Mouse (Mus musculus) myocyte (in vitro differentiated cells): Measurements from ENCODE around the gene Fbxo31. TPM values are rescaled to one million over a fixed set of nuclear protein-coding genes. Genes with fewer than 3 reads are reported as not detected.

Source experiments
- H3K27me3 ChIP-seq: one replicate; pipeline ENCODE4 v1.6.1; 2011; ENCODE audit not compliant: control insufficient read depth, insufficient read depth, insufficient read length
- H3K36me3 ChIP-seq: one replicate; pipeline ENCODE4 v1.6.1; 2011; ENCODE audit not compliant: control insufficient read depth, insufficient read depth
- H3K4me2 ChIP-seq: one replicate; pipeline ENCODE4 v1.6.1; 2011; ENCODE audit warnings: low read depth, control low read depth
- H3K4me3 ChIP-seq: one replicate; pipeline ENCODE4 v1.5.1; 2011; ENCODE audit warnings: mild to moderate bottlenecking, control low read depth, moderate library complexity
- H3K79me2 ChIP-seq: one replicate; pipeline ENCODE4 v1.6.1; 2011; ENCODE audit not compliant: control insufficient read depth, insufficient read depth
- H3ac ChIP-seq: one replicate; pipeline ENCODE4 v1.6.1; 2011; ENCODE audit not compliant: control insufficient read depth, insufficient read length
- CEBPB ChIP-seq: IDR thresholded peaks from 2 replicates; pipeline ENCODE4 v1.6.1; 2011; ENCODE audit warnings: mild to moderate bottlenecking, moderate library complexity; ENCODE audit not compliant: poor library complexity, insufficient read depth, severe bottlenecking
- E2F4 ChIP-seq: IDR thresholded peaks from one replicate; pipeline ENCODE4 v1.6.1; 2011; ENCODE audit warnings: mild to moderate bottlenecking, control low read depth, moderate library complexity; ENCODE audit not compliant: insufficient read depth
- MAX ChIP-seq: IDR thresholded peaks from one replicate; pipeline ENCODE4 v1.6.1; 2011; ENCODE audit warnings: low read depth, mild to moderate bottlenecking, control low read depth
- MYOD1 ChIP-seq, 3 experiments: IDR thresholded peaks; one replicate each; pipeline ENCODE4 v1.6.1; 2011; ENCODE audit warnings: control low read depth in 2 of 3, low read depth in 2 of 3, mild to moderate bottlenecking in 2 of 3, moderate library complexity in 1 of 3; ENCODE audit not compliant: insufficient read length in 2 of 3, control insufficient read depth in 1 of 3
- MYOG ChIP-seq, 3 experiments: IDR thresholded peaks; one replicate each; pipeline ENCODE4 v1.6.1; 2011; ENCODE audit warnings: control low read depth in 2 of 3, low read depth in 2 of 3, mild to moderate bottlenecking in 2 of 3; ENCODE audit not compliant: insufficient read length in 2 of 3, control insufficient read depth in 1 of 3, insufficient read depth in 1 of 3
- POLR2A ChIP-seq: IDR thresholded peaks from one replicate; pipeline ENCODE4 v1.6.1; 2011; ENCODE audit warnings: low read depth, mild to moderate bottlenecking, control low read depth, moderate library complexity; ENCODE audit not compliant: insufficient read length
- POLR2AphosphoS2 ChIP-seq: IDR thresholded peaks from one replicate; pipeline ENCODE4 v1.6.1; 2011; ENCODE audit warnings: low read depth, control low read depth; ENCODE audit not compliant: insufficient read length
- REST ChIP-seq: IDR thresholded peaks from one replicate; pipeline ENCODE4 v1.6.1; 2011; ENCODE audit warnings: mild to moderate bottlenecking, control low read depth, moderate library complexity; ENCODE audit not compliant: insufficient read depth, insufficient read length
- SRF ChIP-seq: IDR thresholded peaks from one replicate; pipeline ENCODE4 v1.6.1; 2011; ENCODE audit warnings: low read depth; ENCODE audit not compliant: control insufficient read depth, insufficient read length
- TCF12 ChIP-seq: IDR thresholded peaks from one replicate; pipeline ENCODE4 v1.6.1; 2011; ENCODE audit warnings: mild to moderate bottlenecking, control low read depth; ENCODE audit not compliant: poor library complexity, insufficient read depth, severe bottlenecking
- TCF3 ChIP-seq: IDR thresholded peaks from one replicate; pipeline ENCODE4 v1.6.1; 2011; ENCODE audit warnings: low read depth, control low read depth; ENCODE audit not compliant: insufficient read length
- USF1 ChIP-seq: IDR thresholded peaks from one replicate; pipeline ENCODE4 v1.6.1; 2011; ENCODE audit warnings: low read depth, mild to moderate bottlenecking, control low read depth, moderate library complexity
- polyA plus RNA-seq: library from polyadenylated mRNA; unstranded; fragments of >200 nt; fragmentation: generic; extraction: Trizol; gene quantifications from one replicate; pipeline ENCODE4 v1.2.1, GENCODE M21; 2012; ENCODE audit warnings: missing spikeins

Gene Fbxo31
- polyA plus RNA-seq, 1 experiment = 23.3 TPM

GRCm38 (mm10) chr8:121511751-121512150 is 66.9 kb downstream of the Fbxo31 start:
- Histone ChIP-seq H3K36me3 (no peaks in the 10 kb centered on the region), H3ac (no peak overlapping the region), H3K27me3 (peaks cover 53% of the 10 kb centered on the region), H3K4me3 (no peak overlapping the region), H3K79me2 (no peaks in the 10 kb centered on the region), H3K4me2 (no peak overlapping the region)
- TF ChIP-seq USF1 (no peak), CEBPB (no peak), POLR2A (no peak), E2F4 (no peak), MAX (no peak), POLR2AphosphoS2 (no peak), REST (no peak), MYOD1 (IDR thresholded peaks at IDR 0.05; ENCODE audit: control insufficient read depth in 1 of 3, insufficient read length in 2 of 3, low read depth in 2 of 3) (no peak), TCF12 (no peak), SRF (no peak), MYOG (IDR thresholded peaks at IDR 0.05; ENCODE audit: control insufficient read depth in 1 of 3, insufficient read depth in 1 of 3, insufficient read length in 2 of 3, low read depth in 2 of 3) (no peak), TCF3 (no peak)

Other genes starting within 250 kb of the Fbxo31 start
- gene 1700018B08Rik, start 34.5 kb downstream of the Fbxo31 start, polyA plus RNA-seq = not detected
- gene Map1lc3b, start 11.6 kb upstream of the Fbxo31 start, polyA plus RNA-seq = 186 TPM
- 11.9 TPM for gene Zcchc14, start 74.1 kb upstream of the Fbxo31 start, polyA plus RNA-seq
- not detected for gene Jph3, start 150.8 kb upstream of the Fbxo31 start, polyA plus RNA-seq